Mouse (Mus musculus) ES-Bruce4 (cell line): Measurements from ENCODE around the gene Safb.

Experiments
- CTCF ChIP-seq: IDR thresholded peaks from one replicate; pipeline ENCODE4 v1.8.1; 2011; ENCODE audit warnings: low read depth, low read length
- POLR2A ChIP-seq: IDR thresholded peaks from one replicate; pipeline ENCODE4 v1.8.1; 2011; ENCODE audit warnings: low read length; ENCODE audit not compliant: insufficient read depth

DNA sequence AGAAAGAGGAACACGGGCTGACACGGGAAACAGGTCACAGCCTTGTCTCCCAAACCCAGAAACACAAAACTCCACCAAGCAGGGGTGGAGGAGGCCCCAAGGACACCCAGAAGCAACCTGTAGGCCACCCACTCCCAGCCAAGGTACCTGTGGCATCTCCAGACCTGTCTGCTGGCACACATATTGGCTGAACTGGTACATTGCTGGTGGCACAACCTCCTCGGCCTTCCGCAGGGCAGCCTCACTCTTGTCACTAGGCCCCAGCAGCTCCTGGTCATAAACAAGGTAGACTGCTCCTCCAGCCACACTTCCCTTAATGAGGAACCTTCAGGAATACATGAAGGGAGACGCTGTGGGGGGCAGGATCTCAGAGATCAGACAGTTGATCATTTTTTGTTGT, 24.1 kb downstream of the Safb start:
- TF ChIP-seq POLR2A = no peak
- TF ChIP-seq CTCF = no peak
